Mouse (Mus musculus): Measurements from ENCODE around the gene Spata31d1c.

DNA sequence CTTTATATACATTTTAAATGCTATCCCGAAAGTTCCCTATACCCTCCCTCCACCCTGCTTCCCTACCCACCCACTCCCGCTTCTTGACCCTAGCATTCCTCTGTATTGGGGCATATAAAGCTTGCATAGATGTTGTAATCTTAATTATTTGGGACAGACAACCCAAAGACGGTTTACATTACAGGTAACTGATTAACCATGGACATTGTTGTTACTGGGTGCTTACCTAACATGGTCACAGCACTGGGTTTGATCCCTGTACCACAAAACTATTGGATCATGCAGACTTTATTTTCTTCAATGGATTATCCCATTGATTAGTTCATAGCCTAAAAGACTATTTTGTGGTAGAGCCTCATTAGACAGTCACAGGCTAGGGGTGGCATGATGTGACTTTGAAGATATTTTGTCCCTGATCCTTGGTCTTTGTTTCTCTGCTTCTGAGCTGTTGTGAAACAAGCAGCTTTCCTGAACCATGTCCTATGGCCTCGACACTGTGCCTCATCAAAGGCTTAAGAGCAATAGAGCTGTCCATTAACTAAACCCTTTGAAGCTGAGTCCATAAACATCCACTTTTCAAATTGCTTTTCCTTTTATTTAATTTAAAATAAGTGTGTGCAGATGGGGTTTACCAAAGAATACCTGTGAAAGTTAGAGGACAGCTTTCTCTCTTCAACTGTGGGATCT is 21.7 kb upstream of the Spata31d1c start:
- no peak for TF ChIP-seq CTCF (IDR thresholded peaks at IDR 0.05)
- TF ChIP-seq EP300 (IDR thresholded peaks at IDR 0.05), result no peak
